Mouse (Mus musculus) cerebellum, adult 2 months (tissue): ENCODE measurements around the gene Olfr270. TPM values are rescaled to one million over a fixed set of nuclear protein-coding genes. Genes with fewer than 3 reads are reported as not detected.

ENCODE experiments used
- DNase-seq, 2 experiments: peaks; one replicate each; pipeline ENCODE4 v3.0.0; 2021
- H3K27ac ChIP-seq: fragments of 200-500 bp; 2 replicates; pipeline ENCODE4 v1.5.1; 2012; ENCODE audit warnings: low read length, control low read depth, inconsistent platforms; ENCODE audit not compliant: insufficient read depth
- H3K27me3 ChIP-seq: fragments of 200-500 bp; 2 replicates; pipeline ENCODE4 v1.6.1; 2012; ENCODE audit warnings: inconsistent platforms, mild to moderate bottlenecking, low read length, moderate library complexity; ENCODE audit not compliant: control insufficient read depth, insufficient read depth
- H3K4me1 ChIP-seq: fragments of 200-500 bp; 2 replicates; pipeline ENCODE4 v1.6.1; 2011; ENCODE audit warnings: low read length; ENCODE audit not compliant: control insufficient read depth, insufficient read depth
- H3K4me3 ChIP-seq: fragments of 200-500 bp; replicated peaks from 2 replicates; pipeline ENCODE3; 2011; ENCODE audit warnings: mild to moderate bottlenecking, low read depth, low read length, control low read depth; ENCODE audit not compliant: insufficient read depth
- CTCF ChIP-seq: fragments of 200-500 bp; IDR thresholded peaks from 2 replicates; pipeline ENCODE4 v1.5.1; 2011; ENCODE audit warnings: low read depth, mild to moderate bottlenecking, control low read depth, low read length, moderate library complexity, borderline replicate concordance; ENCODE audit not compliant: insufficient read depth
- POLR2A ChIP-seq: fragments of 200-500 bp; IDR thresholded peaks from 2 replicates; pipeline ENCODE4 v1.6.1; 2011; ENCODE audit warnings: low read length, control low read depth, borderline replicate concordance; ENCODE audit not compliant: insufficient read depth
- WGBS: fragments of 180-500 bp; shearing (Covaris S2); methylation state at CpG from one replicate; pipeline ENCODE4 v1.1.7; 2018; 5-methylcytosine and 5-hydroxymethylcytosine counted together
- polyA plus RNA-seq: library from polyadenylated mRNA; depleted of rRNA; stranded (reverse); fragments of >200 nt; gene quantifications from 2 replicates; pipeline ENCODE4 v1.2.3, GENCODE M21; 2012; rRNA removed

The Olfr270 gene
- polyA plus RNA-seq, 1 experiment = not detected

DNA sequence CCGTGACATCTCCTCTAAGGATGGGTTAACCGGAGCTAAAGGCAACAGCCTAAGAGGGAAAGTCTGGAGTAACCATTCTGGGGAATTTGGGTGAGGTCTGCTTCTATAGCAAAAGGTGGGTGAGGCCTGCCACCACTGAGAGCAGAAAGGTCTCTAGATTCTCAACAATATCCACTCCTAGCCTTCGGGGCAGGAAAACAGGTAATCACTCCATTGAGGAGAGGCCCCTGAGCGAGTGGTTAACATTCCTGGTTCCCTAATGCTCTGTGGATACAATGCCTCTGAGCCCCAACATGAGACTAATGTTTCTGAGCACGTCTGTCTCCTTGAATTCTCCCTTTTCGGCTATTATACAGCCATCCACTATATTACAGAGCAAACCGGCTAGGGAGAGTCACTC is 50.1 kb downstream of the Olfr270 start:
- Histone ChIP-seq H3K4me1 (no peaks in the 10 kb centered on the region), H3K4me3 (no peak overlapping the region), H3K27ac (no peak overlapping the region), H3K27me3 (no peaks in the 10 kb centered on the region)
- WGBS = 96% methylated on average over 7 of the region's 7 CpGs
- no peak for DNase-seq
- TF ChIP-seq CTCF (no peak), POLR2A (no peak)

DNA sequence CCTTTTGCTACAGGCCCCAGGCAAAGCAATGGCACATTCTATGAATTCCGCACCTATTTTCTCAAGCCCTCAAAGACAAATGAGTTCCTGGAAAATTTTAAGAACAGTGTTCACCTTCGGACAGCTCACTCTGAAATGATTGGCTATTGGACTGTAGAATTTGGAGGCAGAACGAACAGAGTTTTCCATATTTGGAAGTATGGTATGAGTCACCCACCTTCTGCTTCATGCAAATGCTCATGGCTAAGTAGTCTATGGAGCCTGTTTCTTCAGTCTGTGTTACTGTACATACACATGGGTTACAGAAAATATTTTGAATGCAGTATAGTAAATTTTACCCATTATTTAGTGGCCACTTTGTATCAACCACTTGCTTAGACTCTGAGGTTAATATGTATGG is 50.7 kb downstream of the Olfr270 start:
- TF ChIP-seq CTCF = no peak
- no peak for TF ChIP-seq POLR2A
- no peak overlapping the region for H3K4me3 ChIP-seq
- no peaks in the 10 kb centered on the region for H3K27me3 ChIP-seq
- no peaks in the 10 kb centered on the region for H3K4me1 ChIP-seq
- WGBS = 94% methylated on average over 3 of the region's 3 CpGs
- no peak for DNase-seq
- no peak overlapping the region for H3K27ac ChIP-seq

DNA sequence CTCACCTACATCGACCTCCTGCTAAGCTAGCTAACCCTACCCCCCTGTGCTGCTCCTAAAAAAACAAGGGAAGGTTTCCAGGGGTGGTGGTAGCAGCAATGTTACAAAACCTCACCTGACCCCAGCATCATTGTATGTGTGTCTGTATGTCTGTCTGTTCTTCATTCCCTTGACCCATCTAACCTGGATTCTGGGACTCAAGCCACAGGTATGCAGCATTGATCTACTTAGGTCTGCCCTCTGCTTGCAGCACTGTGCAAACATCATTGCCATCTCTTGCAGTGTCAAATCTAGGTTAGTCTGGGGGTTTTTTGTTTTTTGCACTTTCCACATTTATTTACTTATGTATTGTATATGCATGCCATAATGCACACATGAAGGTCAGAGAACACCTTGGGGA is 54.0 kb downstream of the Olfr270 start:
- DNase-seq = no peak
- WGBS = 90% methylated on average over 1 of the region's 1 CpGs

More for the DNA sequence above, 54.0 kb downstream of the Olfr270 start:
- Histone ChIP-seq H3K27me3 (no peaks in the 10 kb centered on the region), H3K4me3 (no peak overlapping the region), H3K27ac (no peak overlapping the region), H3K4me1 (no peaks in the 10 kb centered on the region)
- TF ChIP-seq CTCF = no peak
- no peak for TF ChIP-seq POLR2A

Other genes with a start within 250 kb of the Olfr270 start
- not detected in 2 replicates for gene Olfr275, start 149.9 kb upstream of the Olfr270 start, polyA plus RNA-seq
- gene Olfr273, start 105.3 kb upstream of the Olfr270 start, polyA plus RNA-seq = not detected in 2 replicates
- not detected in 2 replicates for gene Olfr272, start 45.4 kb upstream of the Olfr270 start, polyA plus RNA-seq
- gene Nipsnap3a, start 24.7 kb downstream of the Olfr270 start, polyA plus RNA-seq = not detected in 2 replicates
- 11.6 and 12.8 TPM in 2 replicates for gene Nipsnap3b, start 47.3 kb downstream of the Olfr270 start, polyA plus RNA-seq
- gene Abca1, start 195.3 kb downstream of the Olfr270 start, polyA plus RNA-seq = 10.0 and 10.6 TPM in 2 replicates